Mouse (Mus musculus) urinary bladder, postnatal 10 days (tissue): ENCODE results near the gene Tmem170.

Experiments used
- DNase-seq: peaks from one replicate; pipeline ENCODE4 v3.0.0; 2022; ENCODE audit warnings: low spot score

The Tmem170 gene

DNA sequence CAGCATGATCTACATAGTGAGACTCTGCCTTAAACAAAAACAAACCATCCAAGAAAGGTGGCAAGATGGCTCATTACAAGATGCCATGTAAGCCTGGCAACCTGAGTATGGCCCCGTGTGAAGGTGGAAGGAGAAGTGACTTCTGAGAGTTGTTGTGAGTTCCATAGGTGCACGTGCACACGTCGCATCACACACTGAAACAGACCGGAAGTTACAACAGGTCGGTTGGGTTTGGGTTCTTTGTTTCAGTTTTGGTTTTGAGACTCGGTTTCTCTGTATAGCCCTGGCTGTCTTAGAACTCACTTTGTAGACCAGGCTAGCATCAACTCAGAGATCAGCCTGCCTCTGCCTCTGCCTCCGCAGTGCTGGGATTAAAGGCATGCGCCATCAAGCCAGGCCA lies 62.7 kb downstream of the Tmem170 start:
- no peak for DNase-seq
